Mouse (Mus musculus): ENCODE results near the gene Noxa1. TPM values are rescaled to one million over a fixed set of nuclear protein-coding genes. Genes with fewer than 3 reads are reported as not detected.

The Noxa1 gene
- polyA plus RNA-seq, 1 experiment from 2014 or later: 0.52 TPM

GRCm38 (mm10) chr2:25127206-25127605 is 32.3 kb upstream of the Noxa1 start:
- Histone ChIP-seq H3K9ac (replicated peaks) (no peak overlapping the region), H3K27me3 (ENCODE audit: insufficient read depth, low read length) (no peaks in the 10 kb centered on the region), H3K4me3 (ENCODE audit: low read depth, low read length) (no peak overlapping the region), H3K4me1 (ENCODE audit: insufficient read depth) (peaks cover 17% of the 10 kb centered on the region), H3K4me2 (ENCODE audit: low read depth, low read length) (no peak overlapping the region), H3K27ac (ENCODE audit: low read depth) (no peak overlapping the region), H3K36me3 (replicated peaks; ENCODE audit: insufficient read depth, low read length) (no peaks in the 10 kb centered on the region), H3K9me3 (ENCODE audit: low read length) (no peaks in the 10 kb centered on the region)
- 36% methylated on average over 5 of the region's 5 CpGs for WGBS (ENCODE audit: insufficient replicate concordance)
- DNase-seq: peak; percentile 83
- TF ChIP-seq CTCF (IDR thresholded peaks at IDR 0.05; ENCODE audit: low read depth) (peak; percentile 98), EP300 (IDR thresholded peaks at IDR 0.05; ENCODE audit: low read depth) (no peak)
- peak; percentile 78 for ATAC-seq

GRCm38 (mm10) chr2:25126011-25127010 is 31.4 kb upstream of the Noxa1 start:
- no peaks in the 10 kb centered on the region for H3K27me3 ChIP-seq (ENCODE audit: insufficient read depth, low read length)
- H3K4me2 ChIP-seq (ENCODE audit: low read depth, low read length): no peak overlapping the region
- ATAC-seq (0 out of 2 replicates have a peak, but pooled peaks have one; percentile 3), DNase-seq (no peak)
- H3K36me3 ChIP-seq (replicated peaks; ENCODE audit: insufficient read depth, low read length): no peaks in the 10 kb centered on the region
- H3K4me3 ChIP-seq (ENCODE audit: low read depth, low read length): no peak overlapping the region
- H3K4me1 ChIP-seq (ENCODE audit: insufficient read depth): peaks cover 17% of the 10 kb centered on the region
- TF ChIP-seq EP300 (IDR thresholded peaks at IDR 0.05; ENCODE audit: low read depth) (no peak), CTCF (IDR thresholded peaks at IDR 0.05; ENCODE audit: low read depth) (no peak)
- no peak overlapping the region for H3K27ac ChIP-seq (ENCODE audit: low read depth)
- no peak overlapping the region for H3K9ac ChIP-seq (replicated peaks)
- 76% methylated on average over 19 of the region's 19 CpGs for WGBS (ENCODE audit: insufficient replicate concordance)
- H3K9me3 ChIP-seq (ENCODE audit: low read length): no peaks in the 10 kb centered on the region

- ATAC-seq (peak; percentile 68; the same call in 1 of the 2 replicates), DNase-seq (no peak)
- Histone ChIP-seq H3K27me3 (ENCODE audit: insufficient read depth, low read length) (no peaks in the 10 kb centered on the region), H3K36me3 (replicated peaks; ENCODE audit: insufficient read depth, low read length) (no peaks in the 10 kb centered on the region), H3K4me2 (ENCODE audit: low read depth, low read length) (no peak overlapping the region), H3K27ac (ENCODE audit: low read depth) (no peak overlapping the region), H3K9me3 (ENCODE audit: low read length) (no peaks in the 10 kb centered on the region), H3K4me3 (ENCODE audit: low read depth, low read length) (no peak overlapping the region), H3K4me1 (ENCODE audit: insufficient read depth) (peaks cover 17% of the 10 kb centered on the region), H3K9ac (replicated peaks) (no peak overlapping the region)
- TF ChIP-seq CTCF (IDR thresholded peaks at IDR 0.05; ENCODE audit: low read depth): no peak
- TF ChIP-seq EP300 (IDR thresholded peaks at IDR 0.05; ENCODE audit: low read depth): no peak
- WGBS (ENCODE audit: insufficient replicate concordance): 73% methylated on average over 6 of the region's 6 CpGs
Measured at GRCm38 (mm10) chr2:25125146-25125545, 30.2 kb upstream of the Noxa1 start.

GRCm38 (mm10) chr2:25124411-25124810 is 29.5 kb upstream of the Noxa1 start:
- no peak overlapping the region for H3K4me3 ChIP-seq (ENCODE audit: low read depth, low read length)
- WGBS (ENCODE audit: insufficient replicate concordance): 61% methylated on average over 3 of the region's 3 CpGs

GRCm38 (mm10) chr2:25123527-25123926 is 28.6 kb upstream of the Noxa1 start:
- no peak overlapping the region for H3K4me2 ChIP-seq (ENCODE audit: low read depth, low read length)
- H3K4me3 ChIP-seq (ENCODE audit: low read depth, low read length): no peak overlapping the region
- no peak overlapping the region for H3K9ac ChIP-seq (replicated peaks)
- no peak for DNase-seq
- WGBS (ENCODE audit: insufficient replicate concordance): 50% methylated on average over 5 of the region's 5 CpGs
- ATAC-seq: no peak
- H3K9me3 ChIP-seq (ENCODE audit: low read length): no peaks in the 10 kb centered on the region
- TF ChIP-seq CTCF (IDR thresholded peaks at IDR 0.05; ENCODE audit: low read depth): no peak
- no peak for TF ChIP-seq EP300 (IDR thresholded peaks at IDR 0.05; ENCODE audit: low read depth)
- no peaks in the 10 kb centered on the region for H3K36me3 ChIP-seq (replicated peaks; ENCODE audit: insufficient read depth, low read length)
- no peaks in the 10 kb centered on the region for H3K27me3 ChIP-seq (ENCODE audit: insufficient read depth, low read length)
- H3K4me1 ChIP-seq (ENCODE audit: insufficient read depth): peaks cover 17% of the 10 kb centered on the region
- H3K27ac ChIP-seq (ENCODE audit: low read depth): no peak overlapping the region

More at GRCm38 (mm10) chr2:25124411-25124810, 29.5 kb upstream of the Noxa1 start:
- TF ChIP-seq EP300 (IDR thresholded peaks at IDR 0.05; ENCODE audit: low read depth) (no peak), CTCF (IDR thresholded peaks at IDR 0.05; ENCODE audit: low read depth) (no peak)
- H3K36me3 ChIP-seq (replicated peaks; ENCODE audit: insufficient read depth, low read length): no peaks in the 10 kb centered on the region
- no peak for ATAC-seq
- H3K9me3 ChIP-seq (ENCODE audit: low read length): no peaks in the 10 kb centered on the region
- peaks cover 17% of the 10 kb centered on the region for H3K4me1 ChIP-seq (ENCODE audit: insufficient read depth)
- no peaks in the 10 kb centered on the region for H3K27me3 ChIP-seq (ENCODE audit: insufficient read depth, low read length)
- no peak overlapping the region for H3K27ac ChIP-seq (ENCODE audit: low read depth)
- no peak overlapping the region for H3K4me2 ChIP-seq (ENCODE audit: low read depth, low read length)
- no peak overlapping the region for H3K9ac ChIP-seq (replicated peaks)
- no peak for DNase-seq

GRCm38 (mm10) chr2:25122666-25123065 is 27.7 kb upstream of the Noxa1 start:
- Histone ChIP-seq H3K27me3 (ENCODE audit: insufficient read depth, low read length) (no peaks in the 10 kb centered on the region), H3K9ac (replicated peaks) (no peak overlapping the region), H3K27ac (ENCODE audit: low read depth) (no peak overlapping the region), H3K4me2 (ENCODE audit: low read depth, low read length) (no peak overlapping the region), H3K4me3 (ENCODE audit: low read depth, low read length) (no peak overlapping the region), H3K9me3 (ENCODE audit: low read length) (no peaks in the 10 kb centered on the region), H3K36me3 (replicated peaks; ENCODE audit: insufficient read depth, low read length) (no peaks in the 10 kb centered on the region), H3K4me1 (ENCODE audit: insufficient read depth) (peaks cover 17% of the 10 kb centered on the region)
- DNase-seq: no peak
- 43% methylated on average over 2 of the region's 2 CpGs for WGBS (ENCODE audit: insufficient replicate concordance)
- ATAC-seq: no peak
- TF ChIP-seq CTCF (IDR thresholded peaks at IDR 0.05; ENCODE audit: low read depth) (no peak), EP300 (IDR thresholded peaks at IDR 0.05; ENCODE audit: low read depth) (no peak)
